Mouse (Mus musculus) bone marrow, adult 2 months (tissue): ENCODE data around the gene Jade2.

Experiments
- CTCF ChIP-seq: fragments of 200-500 bp; IDR thresholded peaks from 2 replicates; pipeline ENCODE4 v1.5.1; 2011; ENCODE audit warnings: low read length, control low read depth; ENCODE audit not compliant: control insufficient read depth, insufficient read depth
- POLR2A ChIP-seq: fragments of 200-500 bp; IDR thresholded peaks from 2 replicates; pipeline ENCODE4 v1.6.1; 2011; ENCODE audit warnings: low read depth, mild to moderate bottlenecking, control low read depth, low read length, borderline replicate concordance; ENCODE audit not compliant: control insufficient read depth

DNA sequence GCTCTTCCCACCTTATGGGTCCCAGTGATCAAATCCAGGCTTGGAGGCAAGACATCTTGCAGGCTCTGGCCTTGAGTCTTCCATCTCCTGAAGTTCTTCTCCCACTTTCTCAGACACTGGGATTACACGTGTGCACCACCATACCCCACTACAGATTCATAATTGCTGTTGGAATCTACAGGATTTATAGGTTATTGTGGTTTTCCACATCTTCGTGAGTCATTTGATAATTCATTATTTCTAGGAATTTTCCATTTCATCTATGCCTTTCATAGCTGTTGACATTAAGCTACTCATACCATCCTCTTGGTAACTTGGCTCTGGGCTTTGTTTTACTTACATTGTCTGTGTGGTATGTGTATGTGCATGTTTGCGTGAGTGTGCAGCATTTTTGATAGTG is 46.8 kb upstream of the Jade2 start:
- TF ChIP-seq CTCF (no peak), POLR2A (no peak)
